Mouse (Mus musculus) heart, postnatal 10 days (tissue): ENCODE results near the gene Lyst. TPM values are rescaled to one million over a fixed set of nuclear protein-coding genes. Genes with fewer than 3 reads are reported as not detected.

Experiments
- DNase-seq, 2 experiments: peaks; one replicate each; pipeline ENCODE4 v3.0.0; 2021
- intact Hi-C: fragments of 180-260 bp; cut with DNase I; formaldehyde crosslinking; loops from one replicate; pipeline ENCODE4 v1.15.1; 2025
- total RNA-seq, 2 experiments: library from RNA; stranded (reverse); gene quantifications; 2 replicates each; pipeline ENCODE4 v1.2.3; 2021

The Lyst gene
- total RNA-seq, 2 experiments from 2014 or later = 12.0 to 15.1 TPM

GRCm38 (mm10) chr13:13572941-13573340, 17.3 kb upstream of the Lyst start:
- no peak for DNase-seq
- intact Hi-C loops = no loop called here

GRCm38 (mm10) chr13:13573572-13574257, 16.5 kb upstream of the Lyst start:
- DNase-seq = peak; percentile 84 to 89
- intact Hi-C loops = no loop called here

GRCm38 (mm10) chr13:13574258-13574870, 15.8 kb upstream of the Lyst start:
- no peak for DNase-seq
- intact Hi-C loops = no loop called here

GRCm38 (mm10) chr13:13575106-13575505, 15.1 kb upstream of the Lyst start:
- intact Hi-C loops = no loop called here
- DNase-seq = no peak

- DNase-seq = no peak
- intact Hi-C loops = no loop called here
Observed at GRCm38 (mm10) chr13:13576469-13577205, 13.6 kb upstream of the Lyst start.

- intact Hi-C loops = no loop called here
- no peak for DNase-seq
Observed at GRCm38 (mm10) chr13:13581988-13582387, 8.2 kb upstream of the Lyst start.

GRCm38 (mm10) chr13:13583473-13583872, 6.7 kb upstream of the Lyst start:
- intact Hi-C loops = no loop called here
- DNase-seq = no peak

GRCm38 (mm10) chr13:13587653-13588184, 2.5 kb upstream of the Lyst start:
- DNase-seq = no peak
- intact Hi-C loops = no loop called here

GRCm38 (mm10) chr13:13588518-13588917, 1.7 kb upstream of the Lyst start:
- DNase-seq = no peak
- intact Hi-C loops = no loop called here

GRCm38 (mm10) chr13:13589032-13589431, 1.2 kb upstream of the Lyst start:
- DNase-seq = no peak
- intact Hi-C loops = no loop called here

- DNase-seq = no peak
- intact Hi-C loops = loop anchor here (2.0 kb wide), 1 partner anchor 75 kb away; no protein-coding TSS in a partner anchor
Observed at GRCm38 (mm10) chr13:13591892-13592291, 1.7 kb downstream of the Lyst start.

GRCm38 (mm10) chr13:13596424-13597044, 6.3 kb downstream of the Lyst start:
- no peak for DNase-seq
- intact Hi-C loops = no loop called here

GRCm38 (mm10) chr13:13597896-13598295, 7.7 kb downstream of the Lyst start:
- intact Hi-C loops = no loop called here
- DNase-seq = no peak

GRCm38 (mm10) chr13:13601407-13601806, 11.2 kb downstream of the Lyst start:
- no peak for DNase-seq
- intact Hi-C loops = no loop called here

- intact Hi-C loops = no loop called here
- DNase-seq = no peak
Observed at GRCm38 (mm10) chr13:13606149-13606548, 16.0 kb downstream of the Lyst start.

GRCm38 (mm10) chr13:13608311-13608710, 18.1 kb downstream of the Lyst start:
- no peak for DNase-seq
- intact Hi-C loops = no loop called here

GRCm38 (mm10) chr13:13609655-13610054, 19.5 kb downstream of the Lyst start:
- DNase-seq = no peak
- intact Hi-C loops = no loop called here

GRCm38 (mm10) chr13:13612882-13613281, 22.7 kb downstream of the Lyst start:
- DNase-seq = peak; percentile 50 to 53
- intact Hi-C loops = loop anchor here (1.0 kb wide), 1 partner anchor 97 kb away; no protein-coding TSS in a partner anchor

GRCm38 (mm10) chr13:13614235-13614634, 24.0 kb downstream of the Lyst start:
- intact Hi-C loops = no loop called here

GRCm38 (mm10) chr13:13621456-13621855, 31.3 kb downstream of the Lyst start:
- DNase-seq = no peak
- intact Hi-C loops = no loop called here

More at GRCm38 (mm10) chr13:13614235-13614634, 24.0 kb downstream of the Lyst start:
- DNase-seq = no peak

- no peak for DNase-seq
- intact Hi-C loops = no loop called here
Observed at GRCm38 (mm10) chr13:13622565-13622964, 32.4 kb downstream of the Lyst start.
